Comparison of ENCODE assay signal across 32 mouse cellular contexts in the genomic region with DNA sequence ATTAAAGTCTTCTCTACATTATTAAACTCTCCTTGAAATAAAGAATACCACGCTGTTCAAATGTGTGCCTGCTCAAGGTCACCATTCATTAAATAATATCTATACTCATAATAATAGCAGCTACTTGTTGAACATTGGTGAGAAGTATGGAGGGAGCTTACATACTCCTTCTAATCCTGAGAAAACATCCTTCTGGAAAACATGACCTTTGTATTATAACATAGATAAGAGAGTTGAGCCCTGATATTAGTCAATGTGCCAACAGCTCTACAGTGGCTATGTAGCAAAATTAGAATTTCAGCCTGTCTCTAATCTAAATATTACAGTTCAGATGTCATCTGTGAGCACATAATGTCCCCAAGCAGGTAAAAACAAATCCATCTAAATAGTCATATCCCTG.
"Had no signal": no experiment of that assay in that cellular context is flagged by ENCODE, and none has a peak within 500 bp of the region (broad histone marks: within the 10 kb centered on the region; RNA-seq: fewer than 3 reads in every experiment).

No protein-coding gene starts in this region.

- H3K36me3 ChIP-seq: limb, embryonic 10.5 days; limb, embryonic 12.5 days; limb, embryonic 13.5 days; limb, embryonic 15.5 days; liver, embryonic 12.5 days; liver, embryonic 13.5 days; liver, embryonic 15.5 days; lung, embryonic 15.5 days; midbrain, embryonic 10.5 days; midbrain, embryonic 12.5 days; midbrain, embryonic 13.5 days; midbrain, embryonic 15.5 days; neural tube, embryonic 12.5 days had no signal

- H3K27me3 ChIP-seq: limb, embryonic 12.5 days; limb, embryonic 13.5 days; limb, embryonic 15.5 days; liver, embryonic 12.5 days; liver, embryonic 13.5 days; liver, embryonic 15.5 days; lung, embryonic 15.5 days; megakaryocyte, embryonic 14.5 days; midbrain, embryonic 12.5 days; midbrain, embryonic 13.5 days; midbrain, embryonic 15.5 days; neural tube, embryonic 12.5 days had no signal

- H3K4me2 ChIP-seq: limb, embryonic 12.5 days; limb, embryonic 13.5 days; limb, embryonic 15.5 days; liver, embryonic 11.5 days; liver, embryonic 12.5 days; liver, embryonic 13.5 days; liver, embryonic 15.5 days; lung, embryonic 14.5 days; lung, embryonic 15.5 days; midbrain, embryonic 11.5 days; midbrain, embryonic 12.5 days; midbrain, embryonic 13.5 days; midbrain, embryonic 15.5 days; neural tube, embryonic 12.5 days had no signal

- H3K4me3 ChIP-seq: limb, embryonic 10.5 days; limb, embryonic 12.5 days; limb, embryonic 13.5 days; limb, embryonic 15.5 days; liver, embryonic 12.5 days; liver, embryonic 13.5 days; liver, embryonic 15.5 days; lung, embryonic 15.5 days; megakaryocyte, embryonic 14.5 days; midbrain, embryonic 10.5 days; midbrain, embryonic 12.5 days; midbrain, embryonic 13.5 days; midbrain, embryonic 15.5 days; myocyte; neural tube, embryonic 12.5 days had no signal

- H3K27ac ChIP-seq: limb, embryonic 10.5 days; limb, embryonic 12.5 days; limb, embryonic 13.5 days; limb, embryonic 15.5 days; liver, embryonic 12.5 days; liver, embryonic 13.5 days; liver, embryonic 14.5 days; liver, embryonic 15.5 days; lung, embryonic 15.5 days; macrophage; midbrain, embryonic 10.5 days; midbrain, embryonic 12.5 days; midbrain, embryonic 13.5 days; midbrain, embryonic 15.5 days; neural tube, embryonic 12.5 days had no signal

- H3K9ac ChIP-seq: limb, embryonic 12.5 days; limb, embryonic 13.5 days; limb, embryonic 15.5 days; liver, embryonic 12.5 days; liver, embryonic 13.5 days; liver, embryonic 14.5 days; liver, embryonic 15.5 days; liver, postnatal 0 days; lung, embryonic 14.5 days; lung, embryonic 15.5 days; midbrain, embryonic 12.5 days; midbrain, embryonic 13.5 days; midbrain, embryonic 15.5 days; neural tube, embryonic 12.5 days had no signal

- H3K9me3 ChIP-seq: limb, embryonic 10.5 days; limb, embryonic 12.5 days; limb, embryonic 13.5 days; limb, embryonic 15.5 days; liver, embryonic 12.5 days; liver, embryonic 13.5 days; liver, embryonic 15.5 days; lung, embryonic 15.5 days; megakaryocyte, embryonic 14.5 days; midbrain, embryonic 10.5 days; midbrain, embryonic 12.5 days; midbrain, embryonic 13.5 days; midbrain, embryonic 15.5 days; neural tube, embryonic 12.5 days had no signal

- H3K4me1 ChIP-seq: limb, embryonic 10.5 days; limb, embryonic 12.5 days; limb, embryonic 13.5 days; limb, embryonic 15.5 days; liver, embryonic 12.5 days; liver, embryonic 13.5 days; liver, embryonic 15.5 days; lung, embryonic 15.5 days; megakaryocyte, embryonic 14.5 days; midbrain, embryonic 12.5 days; midbrain, embryonic 13.5 days; midbrain, embryonic 15.5 days; neural tube, embryonic 12.5 days had no signal

- ATAC-seq: liver, embryonic 12.5 days; liver, postnatal 0 days; lung, postnatal 0 days; midbrain, embryonic 13.5 days; midbrain, embryonic 15.5 days; midbrain, embryonic 16.5 days had no signal

- DNase-seq: left cerebral cortex, postnatal 4 days; liver; liver, embryonic 13.5 days; liver, postnatal 0 days; lung, adult 18-20 months; lung, adult 2 months; lung, embryonic 14.5 days; lung, postnatal 10 days; lung, postnatal 14 days; lung, postnatal 36 days; lung, postnatal 4 days; midbrain, embryonic 14.5 days had no signal
